Mouse (Mus musculus): ENCODE measurements around the gene Ano1.

The Ano1 gene

DNA sequence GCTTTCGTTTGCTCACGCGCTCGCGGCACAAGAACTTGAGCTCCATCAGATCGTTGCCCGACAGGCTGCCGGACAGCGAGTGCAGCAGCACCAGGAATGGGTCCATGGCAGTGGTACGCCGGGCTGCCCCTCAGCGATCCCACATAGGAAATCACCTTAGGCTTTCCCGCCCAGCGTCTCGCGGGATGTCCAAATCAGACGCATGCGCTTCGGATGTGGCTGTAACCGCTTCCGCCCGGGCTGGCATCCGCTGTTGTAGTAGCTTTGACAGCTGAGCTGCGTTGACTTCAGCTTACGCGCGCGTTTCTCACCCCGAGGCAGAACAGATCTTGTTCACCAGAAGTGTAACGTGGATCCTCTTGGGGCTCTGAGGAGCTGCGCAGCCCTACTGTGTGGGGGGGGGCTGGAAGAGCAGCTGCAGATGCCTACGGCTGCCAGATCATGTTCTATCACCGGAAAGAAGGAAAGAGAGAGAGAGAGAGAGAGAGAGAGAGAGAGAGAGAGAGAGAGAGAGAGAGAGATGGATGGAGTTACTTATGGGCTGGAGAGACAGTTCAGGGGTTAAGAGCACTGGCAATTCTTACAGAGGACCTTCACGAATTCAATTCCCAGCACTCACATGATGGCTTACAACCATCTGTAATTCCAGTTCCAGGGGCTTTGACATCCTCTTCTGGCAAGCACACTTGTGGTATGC lies 169.3 kb downstream of the Ano1 start, which contains the start of gene Fadd:
TSS of gene Fadd (minus strand) at position 180 of the 697 bp plus-strand sequence.
- DNase-seq (ENCODE audit: low spot score in 2 of 2), result peak; percentile 92 to 96

- peak; percentile 44 to 52 for DNase-seq (ENCODE audit: low spot score in 2 of 2)
Measured at GRCm38 (mm10) chr7:144581559-144582283, 170.1 kb downstream of the Ano1 start.

DNA sequence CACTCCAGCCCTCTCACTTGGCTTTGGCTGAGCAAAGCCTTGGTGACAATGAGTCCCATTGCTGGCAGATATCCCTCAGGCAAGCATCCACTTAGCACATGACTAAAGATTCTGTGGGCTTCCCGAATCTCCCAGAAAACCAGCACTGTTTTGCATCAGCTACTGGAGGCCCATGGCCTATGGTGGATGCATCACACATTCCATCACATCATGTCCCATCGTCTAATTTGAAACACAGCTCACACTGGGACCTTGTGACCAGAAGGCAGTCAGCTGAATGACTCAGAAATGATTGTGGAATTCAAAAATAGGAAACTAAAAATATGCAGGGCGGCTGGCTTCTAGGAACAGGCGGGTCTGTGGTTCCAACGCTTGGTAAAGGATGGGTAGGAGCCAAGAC lies 173.9 kb downstream of the Ano1 start:
- DNase-seq (ENCODE audit: low spot score in 2 of 2), result peak; percentile 38 to 52

DNA sequence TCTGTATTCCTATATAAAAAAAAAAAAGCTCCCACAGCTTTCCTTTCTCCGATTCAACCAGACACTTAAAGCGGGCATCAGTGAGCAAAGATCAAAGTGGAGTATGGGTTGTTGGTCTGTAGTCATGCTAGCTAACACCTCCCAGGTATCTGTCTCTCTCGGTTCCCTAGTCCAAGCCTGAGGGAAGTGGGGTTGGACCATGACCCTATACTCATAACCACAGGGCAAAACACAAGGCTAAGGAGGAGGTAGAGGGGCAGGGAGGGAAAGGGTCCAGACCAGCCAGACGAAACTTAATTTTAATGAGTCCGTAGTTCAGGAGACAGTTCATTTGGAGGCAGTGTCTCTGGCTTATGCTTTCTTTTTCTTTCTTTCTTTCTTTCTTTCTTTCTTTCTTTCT lies 179.5 kb downstream of the Ano1 start:
- DNase-seq (ENCODE audit: low spot score in 2 of 2), result no peak

- no peak for DNase-seq (ENCODE audit: low spot score in 2 of 2)
Measured at GRCm38 (mm10) chr7:144571598-144571997, 180.2 kb downstream of the Ano1 start.

GRCm38 (mm10) chr7:144569428-144569827 lies 182.3 kb downstream of the Ano1 start:
- DNase-seq (ENCODE audit: low spot score in 2 of 2), result peak in 1 of 2 experiments; percentile 29

DNA sequence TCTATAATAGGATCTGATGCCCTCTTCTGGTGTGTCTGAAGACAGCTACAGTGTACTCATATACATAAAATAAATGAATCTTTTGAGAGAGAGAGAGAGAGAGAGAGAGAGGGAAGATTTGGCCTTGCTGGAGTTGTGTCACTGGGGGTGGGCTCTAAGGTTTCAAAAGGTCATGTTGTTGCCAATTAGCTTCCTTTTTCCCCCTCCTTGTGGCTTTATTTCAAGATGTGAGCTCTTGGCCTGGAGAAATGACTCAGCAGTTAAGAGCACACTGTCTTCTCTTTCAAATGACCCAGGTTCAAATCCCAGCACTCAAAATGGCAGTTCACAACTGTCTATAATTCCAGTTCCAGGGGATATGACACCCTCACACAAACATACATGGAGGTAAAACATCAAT lies 183.7 kb downstream of the Ano1 start:
- DNase-seq (ENCODE audit: low spot score in 2 of 2), result no peak

- no peak for DNase-seq (ENCODE audit: low spot score in 2 of 2)
Measured at GRCm38 (mm10) chr7:144566921-144567682, 184.7 kb downstream of the Ano1 start.

DNA sequence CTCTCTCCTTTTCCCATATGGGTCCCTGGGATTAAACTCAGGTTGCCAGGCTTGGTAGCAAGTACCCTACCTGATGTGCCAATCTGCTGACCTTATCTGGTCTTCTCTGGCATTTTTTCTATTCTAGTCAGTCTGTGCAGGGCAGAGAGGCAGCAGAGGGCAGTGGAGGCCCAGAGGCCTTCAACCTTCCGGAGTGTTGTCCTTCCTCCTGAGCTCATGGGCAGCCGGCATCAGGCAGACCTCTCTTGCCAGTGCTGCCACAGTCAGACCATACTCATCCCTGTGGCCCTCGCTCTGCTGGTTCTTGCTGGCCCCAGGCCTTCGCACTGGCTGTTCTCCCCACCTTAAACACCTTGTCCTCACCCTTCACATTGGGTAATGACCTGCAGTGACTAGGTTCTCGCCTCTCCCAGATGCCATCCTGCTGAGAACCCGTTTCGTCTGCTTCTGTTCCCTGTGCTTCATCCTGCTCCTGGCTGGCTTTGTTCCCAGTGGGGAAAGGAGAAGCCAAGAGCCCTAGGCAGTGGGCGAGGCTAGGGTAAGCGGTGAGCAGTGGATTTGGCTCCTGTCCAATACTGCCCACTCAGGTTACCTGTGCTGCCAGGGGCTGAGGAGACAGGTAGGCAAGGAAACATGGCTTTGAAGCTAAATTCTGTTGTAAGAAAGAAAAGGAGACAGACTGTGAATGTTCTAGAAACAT lies 188.2 kb downstream of the Ano1 start:
- DNase-seq (ENCODE audit: low spot score in 2 of 2), result peak in 1 of 2 experiments; percentile 26

- DNase-seq (ENCODE audit: low spot score in 2 of 2), result no peak
Measured at GRCm38 (mm10) chr7:144562016-144562415, 189.8 kb downstream of the Ano1 start.

DNA sequence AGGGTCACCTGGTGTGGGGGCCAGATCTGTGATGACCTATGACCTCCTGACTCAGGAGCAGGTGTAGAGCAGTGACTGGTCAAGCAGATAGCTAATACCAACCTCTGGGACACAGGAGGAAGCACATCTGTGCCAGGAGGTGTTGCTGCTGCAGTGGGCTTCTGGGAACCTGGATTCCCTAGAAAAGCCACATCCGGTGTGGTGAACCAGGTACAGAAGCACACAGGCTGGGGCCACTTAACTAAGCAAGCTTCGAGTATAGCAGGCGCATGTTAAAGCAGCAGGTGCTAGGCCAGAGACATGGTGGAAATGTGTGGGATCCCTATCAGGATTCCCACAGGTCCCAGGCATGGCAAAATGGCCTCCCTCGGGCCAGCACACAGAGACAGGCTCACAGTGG lies 191.2 kb downstream of the Ano1 start:
- no peak for DNase-seq (ENCODE audit: low spot score in 2 of 2)

- no peak for DNase-seq (ENCODE audit: low spot score in 2 of 2)
Measured at GRCm38 (mm10) chr7:144558552-144558951, 193.2 kb downstream of the Ano1 start.

- no peak for DNase-seq (ENCODE audit: low spot score in 2 of 2)
Measured at GRCm38 (mm10) chr7:144554123-144554472, 197.7 kb downstream of the Ano1 start.

DNA sequence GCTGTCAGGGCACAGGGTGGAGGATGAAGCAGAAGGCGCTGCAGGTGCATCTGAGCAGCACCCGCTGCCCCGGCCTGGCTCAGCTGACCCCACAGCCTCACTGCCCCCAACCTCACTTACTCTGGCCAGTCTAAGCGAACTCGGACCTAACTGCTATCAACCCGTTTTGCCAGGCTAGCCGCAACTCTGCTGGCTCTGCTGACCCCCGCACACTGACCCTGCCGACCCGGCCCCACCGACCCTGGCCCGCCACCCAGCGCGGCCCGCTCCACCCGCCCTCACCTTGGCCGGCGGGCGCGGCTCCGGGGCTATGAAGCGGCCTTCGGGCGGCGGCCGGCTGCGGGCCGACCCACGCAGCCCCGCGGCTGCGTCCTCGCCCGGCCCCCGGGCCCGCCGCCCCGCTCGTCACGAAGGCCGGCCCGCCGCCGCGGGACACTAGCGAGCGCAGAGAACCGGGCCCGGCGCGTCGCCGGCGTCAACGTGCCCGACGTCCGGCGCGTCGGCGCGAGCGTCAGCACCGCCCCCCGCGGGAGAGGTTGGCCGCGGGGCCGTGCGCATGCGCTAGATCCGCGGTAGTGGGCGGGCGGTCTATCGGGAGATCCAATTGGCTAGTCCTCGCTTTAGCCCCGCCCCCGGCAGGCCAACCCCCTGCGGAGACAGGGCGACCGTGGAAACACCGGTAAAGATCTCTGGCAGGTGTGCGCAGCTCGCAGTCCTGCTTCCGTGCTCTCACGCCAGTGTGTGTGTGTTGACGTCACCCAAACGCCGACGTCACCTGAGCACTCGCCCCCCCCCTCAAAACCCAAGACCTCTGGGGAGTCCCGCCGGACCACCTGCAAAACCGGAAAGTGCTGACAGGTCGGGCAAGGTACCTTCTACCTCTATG lies 198.3 kb downstream of the Ano1 start, which contains the start of gene Ppfia1:
TSS of gene Ppfia1 (minus strand) at position 493 of the 886 bp plus-strand sequence.
- peak; percentile 97 to 98 for DNase-seq (ENCODE audit: low spot score in 2 of 2)

DNA sequence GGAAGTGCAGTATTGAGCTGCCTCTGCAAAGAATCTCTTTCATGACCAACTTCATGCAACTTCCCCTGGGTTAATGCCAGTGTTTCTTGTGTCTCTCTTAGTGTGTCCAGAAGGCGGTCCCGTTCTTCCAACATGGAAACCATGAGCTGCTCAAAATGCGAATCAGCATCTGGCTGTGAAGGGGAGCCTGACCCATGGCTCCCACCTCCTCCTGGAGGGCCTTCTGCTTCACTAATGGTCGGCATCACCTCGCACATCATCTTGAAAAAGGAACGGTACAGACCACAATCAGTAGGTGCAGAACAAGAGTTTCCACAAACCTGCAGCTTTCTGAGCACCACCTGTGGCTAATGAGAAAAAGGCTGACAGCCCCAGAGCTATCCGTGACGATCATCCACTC lies 199.5 kb downstream of the Ano1 start:
- DNase-seq (ENCODE audit: low spot score in 2 of 2), result no peak

DNA sequence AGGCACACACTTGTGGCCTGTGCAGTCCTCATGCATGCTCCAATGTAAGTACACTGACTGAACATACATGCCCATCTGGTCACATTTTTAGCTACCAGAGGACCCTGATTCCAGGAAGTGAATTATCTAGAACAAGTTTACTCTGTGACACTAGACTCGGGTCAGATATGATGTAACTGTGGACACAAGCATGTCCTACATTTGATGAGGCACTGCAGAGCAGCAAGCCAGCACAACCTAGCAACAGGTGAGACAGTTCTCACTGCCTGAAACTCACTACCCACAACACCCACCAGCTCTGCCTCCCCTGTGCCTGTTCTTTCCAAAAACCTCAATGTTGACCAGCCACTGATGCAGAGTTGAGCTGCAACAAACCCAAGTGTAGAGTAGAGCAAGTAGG lies 201.0 kb downstream of the Ano1 start:
- no peak for DNase-seq (ENCODE audit: low spot score in 2 of 2)

DNA sequence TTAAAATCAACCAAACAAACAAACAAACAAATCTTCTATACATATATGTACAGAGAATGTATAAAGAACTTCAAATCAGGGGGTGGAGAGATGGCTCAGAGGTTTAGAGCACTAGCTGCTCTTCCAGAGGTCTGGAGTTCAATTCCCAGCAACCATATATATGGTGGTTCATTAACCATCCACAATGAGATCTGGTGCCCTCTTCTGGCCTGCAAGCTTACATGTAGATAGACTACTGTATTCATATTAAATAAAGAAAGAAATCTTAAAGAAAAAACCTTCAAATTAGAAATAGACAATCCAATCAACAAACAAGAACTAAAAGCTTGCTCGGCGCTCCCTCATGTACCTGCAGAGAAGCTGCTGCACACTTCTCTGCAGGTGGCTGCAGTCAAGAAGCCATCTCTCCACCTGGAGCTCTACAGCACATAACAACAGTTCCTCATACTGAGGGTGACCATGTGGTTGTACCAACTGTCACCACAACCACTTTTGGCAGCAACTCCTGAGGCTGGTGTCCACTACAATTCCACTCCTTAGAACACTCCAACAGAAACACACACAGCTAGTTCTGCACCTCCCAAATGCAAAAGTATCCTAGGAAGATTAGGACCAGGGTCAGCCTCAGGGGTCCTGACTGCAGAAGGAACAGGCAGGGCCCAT lies 201.7 kb downstream of the Ano1 start:
- DNase-seq (ENCODE audit: low spot score in 2 of 2), result no peak

DNA sequence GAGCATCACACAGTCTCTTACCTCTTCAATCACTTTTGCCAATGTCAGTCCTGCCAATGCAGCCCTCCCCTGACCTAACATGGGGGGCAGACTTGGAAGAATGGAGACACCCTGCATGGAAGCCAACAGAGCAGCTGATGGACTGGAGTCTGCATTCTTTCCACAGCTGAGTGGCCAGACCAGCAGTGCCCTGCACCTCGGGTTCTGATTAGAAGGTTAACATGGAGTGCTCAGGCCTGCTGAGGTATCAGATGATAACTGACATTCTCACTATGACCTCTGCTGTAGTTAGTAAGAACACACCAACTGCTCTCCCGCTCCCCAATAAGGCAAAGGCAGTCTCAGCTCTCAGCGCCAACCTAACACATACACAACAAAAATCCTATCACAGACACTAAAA lies 206.5 kb downstream of the Ano1 start:
- no peak for DNase-seq (ENCODE audit: low spot score in 2 of 2)

GRCm38 (mm10) chr7:144541351-144541750 lies 210.4 kb downstream of the Ano1 start:
- DNase-seq (ENCODE audit: low spot score in 2 of 2), result no peak

DNA sequence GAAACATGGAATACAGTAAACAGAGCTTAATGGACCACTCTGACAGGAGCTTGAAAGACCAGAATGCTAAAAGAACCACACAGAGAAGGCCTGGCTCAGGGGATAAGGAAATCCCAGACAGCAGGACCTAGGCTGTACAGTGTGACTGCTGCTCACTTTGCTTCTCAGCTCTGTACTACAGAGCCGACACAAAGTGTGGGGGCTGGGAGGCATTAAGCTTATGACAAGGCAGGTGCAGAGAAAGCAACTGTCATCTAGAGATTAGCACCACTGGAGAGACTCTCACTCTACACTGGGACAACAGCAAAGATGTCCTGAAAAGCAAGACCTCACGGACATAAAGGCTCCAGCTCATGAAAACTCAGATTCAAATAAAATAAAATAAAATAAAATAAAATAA lies 212.6 kb downstream of the Ano1 start:
- no peak for DNase-seq (ENCODE audit: low spot score in 2 of 2)

Data from right cerebral cortex, adult 2 months (tissue).